Mouse (Mus musculus) thymus, adult 2 months (tissue): ENCODE results near the gene Fgfr2.
"Not testable (repeated sequence)": the region's sequence is repeated elsewhere in the genome, so short reads cannot be mapped to it uniquely, and the experiment has no call there.

ENCODE experiments used
- CTCF ChIP-seq: fragments of 200-500 bp; IDR thresholded peaks from 2 replicates; pipeline ENCODE4 v1.5.1; 2012; ENCODE audit warnings: mild to moderate bottlenecking, control low read depth, low read length, moderate library complexity, borderline replicate concordance; ENCODE audit not compliant: control insufficient read depth, poor library complexity, insufficient read depth; ENCODE audit errors: extremely low read depth
- POLR2A ChIP-seq: fragments of 200-500 bp; IDR thresholded peaks from 2 replicates; pipeline ENCODE4 v1.6.1; 2012; ENCODE audit warnings: mild to moderate bottlenecking, low read length, control low read depth, moderate library complexity; ENCODE audit not compliant: control insufficient read depth, poor library complexity, insufficient read depth; ENCODE audit errors: extremely low read depth

DNA sequence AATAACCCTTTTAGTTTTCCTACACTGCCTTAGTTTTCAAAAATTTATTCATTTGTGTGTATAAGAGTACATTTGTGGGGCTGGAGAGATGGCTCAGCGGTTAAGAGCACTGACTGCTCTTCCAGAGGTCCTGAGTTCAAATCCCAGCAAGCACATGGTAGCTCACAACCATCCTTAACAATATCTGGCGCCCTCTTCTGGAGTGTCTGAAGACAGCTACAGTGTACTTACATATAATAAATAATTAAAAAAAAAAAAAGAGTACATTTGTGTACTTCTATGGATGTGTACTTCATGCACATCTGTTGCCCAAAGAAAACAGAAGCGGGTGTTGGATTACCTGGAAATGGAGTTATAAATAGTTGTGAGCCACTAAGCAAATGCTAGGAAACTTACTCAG is 2644.1 kb downstream of the Fgfr2 start:
- TF ChIP-seq POLR2A, CTCF: not testable (repeated sequence)
